In the genomic region with DNA sequence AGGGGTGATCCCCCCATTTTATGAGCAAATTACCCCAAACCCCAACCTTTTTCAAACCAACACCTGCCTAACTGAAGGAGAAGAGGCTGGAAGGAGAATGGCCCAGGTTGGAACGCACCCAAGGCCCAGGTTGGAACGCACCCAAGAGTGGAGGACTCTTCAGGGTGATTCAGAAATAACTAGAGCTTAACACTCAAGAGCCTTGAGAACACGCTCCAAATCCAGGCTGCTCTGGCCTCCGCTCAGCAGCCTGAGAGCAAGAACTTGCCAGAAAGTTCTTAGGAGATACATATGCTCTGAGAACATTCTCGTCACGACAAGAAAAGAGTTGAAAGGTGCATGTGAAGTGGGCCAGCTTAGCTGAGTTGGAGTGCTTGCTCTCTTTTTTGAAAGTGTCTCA, we compare ENCODE assay signal across 9 mouse cellular contexts. TPM values are rescaled to one million over a fixed set of nuclear protein-coding genes. Genes with fewer than 3 reads are reported as not detected.
A peak's percentile ranks its signal among the peaks of the same experiment; 100 is the strongest.
DNase-seq lines count a peak whose midpoint lies in the region; ATAC-seq and TF ChIP-seq lines count a peak whose summit lies in the region.
"Had no signal": no experiment of that assay in that cellular context is flagged by ENCODE, and none has a peak within 500 bp of the region (broad histone marks: within the 10 kb centered on the region; RNA-seq: fewer than 3 reads in every experiment).

No protein-coding gene starts in this region.

- ATAC-seq in liver, embryonic 13.5 days (ENCODE audit: low read depth) = no peak
- ATAC-seq in liver, embryonic 11.5 days (replicated peaks; ENCODE audit: low FRiP score) = no peak
- ATAC-seq in heart, embryonic 16.5 days (replicated peaks; ENCODE audit: extremely low read depth, insufficient read depth, low FRiP score) = peak; percentile 77
- no peak for ATAC-seq in liver, embryonic 16.5 days (ENCODE audit: low read depth)
- no peak; the same call in 1 of the 2 replicates for ATAC-seq in forebrain, postnatal 0 days

- WGBS in liver, embryonic 13.5 days (ENCODE audit: insufficient replicate concordance) = 86% methylated on average over 6 of the region's 6 CpGs
- 84% methylated on average over 6 of the region's 6 CpGs for WGBS in liver, embryonic 11.5 days
- 34% methylated on average over 6 of the region's 6 CpGs for WGBS in heart, embryonic 16.5 days
- WGBS in liver, embryonic 16.5 days (ENCODE audit: insufficient replicate concordance) = 84% methylated on average over 6 of the region's 6 CpGs
- 43% methylated on average over 6 of the region's 6 CpGs for WGBS in forebrain, postnatal 0 days

- TF ChIP-seq CTCF in forebrain, postnatal 0 days (IDR thresholded peaks at IDR 0.05; ENCODE audit: low read depth) = no peak

- H3K9me3 ChIP-seq in liver, embryonic 13.5 days (replicated peaks) = no peaks in the 10 kb centered on the region
- no peaks in the 10 kb centered on the region for H3K9me3 ChIP-seq in liver, embryonic 11.5 days (ENCODE audit: control insufficient read depth, low read length)
- no peaks in the 10 kb centered on the region for H3K9me3 ChIP-seq in heart, embryonic 16.5 days (replicated peaks; ENCODE audit: control insufficient read depth, low read length)
- no peaks in the 10 kb centered on the region for H3K9me3 ChIP-seq in liver, embryonic 16.5 days (replicated peaks; ENCODE audit: control insufficient read depth, low read length)
- no peaks in the 10 kb centered on the region for H3K9me3 ChIP-seq in forebrain, postnatal 0 days (ENCODE audit: low read length)

- DNase-seq in liver, embryonic 13.5 days = no peak
- no peak for DNase-seq in liver, embryonic 11.5 days (ENCODE audit: low spot score)
- peak; percentile 34 to 38 for DNase-seq in cerebellum, adult 18-20 months
- DNase-seq in testis, postnatal 10 days (ENCODE audit: low spot score) = peak; percentile 88
- no peak for DNase-seq in forebrain, postnatal 0 days
- DNase-seq in yolk sac, embryonic 10.5 days (ENCODE audit: low spot score) = no peak

- peaks cover 28% of the 10 kb centered on the region for H3K27me3 ChIP-seq in liver, embryonic 13.5 days
- peaks cover 5% of the 10 kb centered on the region; the same call in 1 of the 2 replicates for H3K27me3 ChIP-seq in liver, embryonic 11.5 days (replicated peaks; ENCODE audit: control insufficient read depth, insufficient read depth, low read length)
- 0 out of 2 replicates have a peak, but pooled peaks cover under 1% of the 10 kb centered on the region for H3K27me3 ChIP-seq in heart, embryonic 16.5 days (ENCODE audit: control insufficient read depth, insufficient read depth, low read length)
- H3K27me3 ChIP-seq in liver, embryonic 16.5 days (ENCODE audit: control insufficient read depth, insufficient read depth, low read depth, low read length) = peaks cover 8% of the 10 kb centered on the region
- H3K27me3 ChIP-seq in forebrain, postnatal 0 days (ENCODE audit: insufficient read depth, low read length) = no peaks in the 10 kb centered on the region

- peaks cover 41% of the 10 kb centered on the region for H3K4me1 ChIP-seq in liver, embryonic 13.5 days (replicated peaks)
- peaks cover 8% of the 10 kb centered on the region for H3K4me1 ChIP-seq in liver, embryonic 11.5 days (replicated peaks; ENCODE audit: control insufficient read depth, insufficient read depth, low read length)
- peaks cover 18% of the 10 kb centered on the region for H3K4me1 ChIP-seq in heart, embryonic 16.5 days (ENCODE audit: control insufficient read depth, insufficient read depth, low read length)
- peaks cover 10% of the 10 kb centered on the region; the same call in 1 of the 2 replicates for H3K4me1 ChIP-seq in liver, embryonic 16.5 days (ENCODE audit: control insufficient read depth, low read depth, low read length)
- H3K4me1 ChIP-seq in forebrain, postnatal 0 days (ENCODE audit: insufficient read depth) = no peaks in the 10 kb centered on the region

- H3K27ac ChIP-seq in liver, embryonic 13.5 days = peak overlapping the region; percentile 95
- no peak overlapping the region; the same call in 1 of the 2 replicates for H3K27ac ChIP-seq in liver, embryonic 11.5 days (ENCODE audit: low read depth, low read length)
- H3K27ac ChIP-seq in heart, embryonic 16.5 days (ENCODE audit: low read length) = peak overlapping the region; percentile 80
- peak overlapping the region; percentile 92 for H3K27ac ChIP-seq in liver, embryonic 16.5 days (ENCODE audit: low read length)
- no peak overlapping the region for H3K27ac ChIP-seq in forebrain, postnatal 0 days (ENCODE audit: low read depth, low read length)

- H3K9ac ChIP-seq in liver, embryonic 13.5 days = peak overlapping the region; percentile 24; the same call in 1 of the 2 replicates
- H3K9ac ChIP-seq in liver, embryonic 11.5 days (ENCODE audit: low read depth, low read length) = no peak overlapping the region
- no peak overlapping the region for H3K9ac ChIP-seq in heart, embryonic 16.5 days (ENCODE audit: low read length)
- H3K9ac ChIP-seq in liver, embryonic 16.5 days (ENCODE audit: low read depth, low read length) = no peak overlapping the region
- no peak overlapping the region for H3K9ac ChIP-seq in forebrain, postnatal 0 days

- no peak overlapping the region for H3K4me3 ChIP-seq in liver, embryonic 13.5 days (replicated peaks)
- no peak overlapping the region for H3K4me3 ChIP-seq in liver, embryonic 11.5 days (ENCODE audit: low read depth, low read length)
- H3K4me3 ChIP-seq in heart, embryonic 16.5 days (ENCODE audit: low read length) = no peak overlapping the region
- no peak overlapping the region for H3K4me3 ChIP-seq in liver, embryonic 16.5 days (ENCODE audit: low read depth, low read length)
- H3K4me3 ChIP-seq in forebrain, postnatal 0 days (ENCODE audit: low read depth, low read length) = no peak overlapping the region

- H3K36me3 ChIP-seq in liver, embryonic 13.5 days = no peaks in the 10 kb centered on the region
- H3K36me3 ChIP-seq in liver, embryonic 11.5 days (ENCODE audit: control insufficient read depth, insufficient read depth, low read length) = no peaks in the 10 kb centered on the region
- no peaks in the 10 kb centered on the region for H3K36me3 ChIP-seq in heart, embryonic 16.5 days (ENCODE audit: control insufficient read depth, insufficient read depth)
- no peaks in the 10 kb centered on the region for H3K36me3 ChIP-seq in liver, embryonic 16.5 days (ENCODE audit: control insufficient read depth, insufficient read depth)
- H3K36me3 ChIP-seq in forebrain, postnatal 0 days (ENCODE audit: insufficient read depth) = no peaks in the 10 kb centered on the region

- H3K4me2 ChIP-seq in liver, embryonic 13.5 days = peak overlapping the region; percentile 56; the same call in 1 of the 2 replicates
- H3K4me2 ChIP-seq in liver, embryonic 11.5 days = no peak overlapping the region
- H3K4me2 ChIP-seq in heart, embryonic 16.5 days (ENCODE audit: low read depth, low read length) = no peak overlapping the region
- H3K4me2 ChIP-seq in liver, embryonic 16.5 days (ENCODE audit: low read depth, low read length) = no peak overlapping the region
- H3K4me2 ChIP-seq in forebrain, postnatal 0 days (ENCODE audit: low read depth) = no peak overlapping the region

RNA-seq across cellular contexts. Expression of a gene that starts 25.5 kb away (rescaled TPM):
- polyA plus RNA-seq in liver, embryonic 13.5 days (2015; fragmentation: Nextera tagmentation; extraction: Ambion mirVana) = 0.86 and 0.89 TPM in 2 replicates
- 0.23 and 0.41 TPM in 2 replicates for polyA plus RNA-seq in liver, embryonic 11.5 days (2014; fragmentation: Nextera tagmentation; extraction: Ambion mirVana)
- 0.17 and 0.50 TPM in 2 replicates for polyA plus RNA-seq in heart, embryonic 16.5 days (2015; fragmentation: Nextera tagmentation; extraction: Ambion mirVana)
- 0.89 and 0.93 TPM in 2 replicates for polyA plus RNA-seq in liver, embryonic 16.5 days (2015; fragmentation: Nextera tagmentation; extraction: Ambion mirVana)
- 1.3 and 1.7 TPM in 2 replicates for total RNA-seq in forebrain, postnatal 0 days (2014; rRNA removed)
- polyA plus RNA-seq in forebrain, postnatal 0 days (2015; fragmentation: Nextera tagmentation; extraction: Ambion mirVana) = 0.45 and 1.3 TPM in 2 replicates
- total RNA-seq: neutrophil, adult 5-6 weeks had no signal

Comparison
In these comparisons a context has a peak if more than half of its experiments do, and no peak if none do; other contexts are left out.
1. H3K27ac ChIP-seq: peak in liver, embryonic 13.5 days (single experiment), heart, embryonic 16.5 days (single experiment) and liver, embryonic 16.5 days (single experiment); none in liver, embryonic 11.5 days (single experiment) and forebrain, postnatal 0 days (single experiment).
2. DNase-seq: peak in cerebellum, adult 18-20 months (2 of 2) and testis, postnatal 10 days (single experiment); none in liver, embryonic 13.5 days (single experiment), liver, embryonic 11.5 days (single experiment), forebrain, postnatal 0 days (single experiment) and yolk sac, embryonic 10.5 days (single experiment).